Comparison of ENCODE assay signal across 13 mouse cellular contexts in genomic region chr1:132385711-132386110, GRCm38 (mm10). TPM values are rescaled to one million over a fixed set of nuclear protein-coding genes. Genes with fewer than 3 reads are reported as not detected.
DNase-seq lines count a peak whose midpoint lies in the region; ATAC-seq and TF ChIP-seq lines count a peak whose summit lies in the region.
"Had no signal": no experiment of that assay in that cellular context is flagged by ENCODE, and none has a peak within 500 bp of the region (broad histone marks: within the 10 kb centered on the region; RNA-seq: fewer than 3 reads in every experiment).

No protein-coding gene starts in this region.

- no peak overlapping the region; the same call in 1 of the 2 replicates for H3K4me2 ChIP-seq in heart, embryonic 11.5 days
- H3K4me2 ChIP-seq in liver, embryonic 15.5 days: peak overlapping the region; percentile 94
- H3K4me2 ChIP-seq: embryonic facial prominence, embryonic 15.5 days; limb, embryonic 15.5 days had no signal

- H3K4me3 ChIP-seq in heart, adult 2 months: no peak overlapping the region
- no peak overlapping the region for H3K4me3 ChIP-seq in heart, embryonic 11.5 days (ENCODE audit: low read depth, low read length)
- no peak overlapping the region for H3K4me3 ChIP-seq in brown adipose tissue, adult 24 weeks (ENCODE audit: insufficient read depth, low read depth, low read length)
- no peak overlapping the region for H3K4me3 ChIP-seq in cortical plate, adult 2 months (ENCODE audit: insufficient read depth, low read length)
- peak overlapping the region; percentile 72 for H3K4me3 ChIP-seq in liver, embryonic 15.5 days (replicated peaks)
- H3K4me3 ChIP-seq: embryonic facial prominence, embryonic 15.5 days; limb, embryonic 15.5 days had no signal

- no peak for TF ChIP-seq POLR2A in heart, adult 2 months (IDR thresholded peaks at IDR 0.05; ENCODE audit: insufficient read depth, low read depth, low read length)
- no peak for TF ChIP-seq POLR2A in cortical plate, adult 2 months (IDR thresholded peaks at IDR 0.05; ENCODE audit: extremely low read depth, insufficient read depth, low read length)

- intact Hi-C loops in heart, adult 2 months (cut with DNase I): no loop called here

- H3K9me3 ChIP-seq in heart, embryonic 11.5 days (replicated peaks; ENCODE audit: control insufficient read depth, low read length): no peaks in the 10 kb centered on the region
- no peaks in the 10 kb centered on the region for H3K9me3 ChIP-seq in liver, embryonic 15.5 days (replicated peaks)
- H3K9me3 ChIP-seq: embryonic facial prominence, embryonic 15.5 days; limb, embryonic 15.5 days had no signal

- peaks cover 23% of the 10 kb centered on the region for H3K4me1 ChIP-seq in heart, adult 2 months (ENCODE audit: control insufficient read depth, insufficient read depth, low read length)
- peaks cover 45% of the 10 kb centered on the region for H3K4me1 ChIP-seq in heart, embryonic 11.5 days (ENCODE audit: control insufficient read depth, insufficient read depth, low read length)
- peaks cover 18% of the 10 kb centered on the region for H3K4me1 ChIP-seq in brown adipose tissue, adult 24 weeks (ENCODE audit: control insufficient read depth, insufficient read depth, insufficient read length, low read length)
- peaks cover 25% of the 10 kb centered on the region for H3K4me1 ChIP-seq in cortical plate, adult 2 months (ENCODE audit: control insufficient read depth, insufficient read depth, low read length)
- H3K4me1 ChIP-seq in liver, embryonic 15.5 days (replicated peaks): peaks cover 78% of the 10 kb centered on the region

- no peak for ATAC-seq in heart, embryonic 11.5 days (replicated peaks; ENCODE audit: insufficient number of reproducible peaks, low FRiP score, low TSS enrichment)
- ATAC-seq in liver, embryonic 15.5 days (ENCODE audit: insufficient read depth): no peak

- H3K36me3 ChIP-seq in heart, adult 2 months (ENCODE audit: control insufficient read depth, insufficient read depth, low read length): peaks cover 6% of the 10 kb centered on the region
- no peaks in the 10 kb centered on the region for H3K36me3 ChIP-seq in heart, embryonic 11.5 days (ENCODE audit: control insufficient read depth, insufficient read depth, low read length)
- peaks cover 51% of the 10 kb centered on the region for H3K36me3 ChIP-seq in liver, embryonic 15.5 days (replicated peaks)

- TF ChIP-seq CTCF in heart, adult 2 months (IDR thresholded peaks at IDR 0.05): no peak
- no peak for TF ChIP-seq CTCF in cortical plate, adult 2 months (IDR thresholded peaks at IDR 0.05; ENCODE audit: extremely low read depth, insufficient read depth, low read length)

- no peak for TF ChIP-seq EP300 in heart, adult 2 months (IDR thresholded peaks at IDR 0.05; ENCODE audit: insufficient read depth, low read depth, low read length)

- peak overlapping the region; percentile 83 for H3K27ac ChIP-seq in heart, adult 2 months
- H3K27ac ChIP-seq in heart, embryonic 11.5 days (ENCODE audit: low read depth, low read length): no peak overlapping the region
- H3K27ac ChIP-seq in brown adipose tissue, adult 24 weeks (replicated peaks; ENCODE audit: low read depth, low read length): peak overlapping the region; percentile 13; the same call in 1 of the 2 replicates
- peak overlapping the region; percentile 73 for H3K27ac ChIP-seq in cortical plate, adult 2 months (ENCODE audit: insufficient read depth, low read length)
- peak overlapping the region; percentile 60 for H3K27ac ChIP-seq in liver, embryonic 15.5 days (replicated peaks)
- H3K27ac ChIP-seq: embryonic facial prominence, embryonic 15.5 days; limb, embryonic 15.5 days had no signal

- DNase-seq in heart, adult 2 months: no peak
- no peak for DNase-seq in lung, postnatal 4 days
- DNase-seq in left cerebral cortex, adult 11 months (ENCODE audit: low spot score): no peak
- DNase-seq: adrenal gland, adult 8-10 months; kidney, postnatal 10 days; right cerebral cortex, postnatal 25 days; thymus, postnatal 4 days had no signal

- H3K79me2 ChIP-seq in heart, adult 2 months (replicated peaks; ENCODE audit: control insufficient read depth, insufficient read depth, low read length): peaks cover 2% of the 10 kb centered on the region; the same call in 1 of the 2 replicates

- 76% methylated on average over 4 of the region's 4 CpGs for WGBS in heart, adult 2 months
- WGBS in heart, embryonic 11.5 days (ENCODE audit: insufficient replicate concordance): 60% methylated on average over 4 of the region's 4 CpGs
- 69% methylated on average over 4 of the region's 4 CpGs for WGBS in liver, embryonic 15.5 days (ENCODE audit: insufficient replicate concordance)

- no peaks in the 10 kb centered on the region for H3K27me3 ChIP-seq in heart, adult 2 months (ENCODE audit: control insufficient read depth, insufficient read depth, low read length)
- no peaks in the 10 kb centered on the region for H3K27me3 ChIP-seq in heart, embryonic 11.5 days (ENCODE audit: control insufficient read depth, insufficient read depth, low read length)
- 0 out of 2 replicates have a peak, but pooled peaks cover 2% of the 10 kb centered on the region for H3K27me3 ChIP-seq in liver, embryonic 15.5 days
- H3K27me3 ChIP-seq: embryonic facial prominence, embryonic 15.5 days; limb, embryonic 15.5 days had no signal

- no peak overlapping the region for H3K9ac ChIP-seq in heart, adult 2 months (ENCODE audit: low read depth, low read length)
- H3K9ac ChIP-seq in heart, embryonic 11.5 days (ENCODE audit: low read depth, low read length): no peak overlapping the region
- peak overlapping the region; percentile 5; the same call in 1 of the 2 replicates for H3K9ac ChIP-seq in liver, embryonic 15.5 days
- H3K9ac ChIP-seq: embryonic facial prominence, embryonic 15.5 days; limb, embryonic 15.5 days had no signal

RNA-seq across cellular contexts. Expression of gene Tmcc2, which starts 5.4 kb away (rescaled TPM):
- total RNA-seq in heart, adult 2 months (2021): 10 to 100 TPM; 21.9 to 25.4 TPM
- polyA plus RNA-seq in heart, adult 2 months (2012; rRNA removed): 17.5 and 19.4 TPM in 2 replicates
- polyA plus RNA-seq in heart, embryonic 11.5 days (2014; fragmentation: Nextera tagmentation; extraction: Ambion mirVana): 10.4 and 14.6 TPM in 2 replicates
- polyA plus RNA-seq in brown adipose tissue, adult 24 weeks (2012; ENCODE audit: insufficient read depth, insufficient read length, missing spikeins): 2.1 and 2.5 TPM in 2 replicates
- polyA plus RNA-seq in cortical plate, adult 2 months (2012; rRNA removed): 124 and 135 TPM in 2 replicates
- 598 and 710 TPM in 2 replicates for polyA plus RNA-seq in liver, embryonic 15.5 days (2015; fragmentation: Nextera tagmentation; extraction: Ambion mirVana)

RNA-seq across cellular contexts. Expression of gene Dstyk, which starts 31.6 kb away (rescaled TPM):
- total RNA-seq in heart, adult 2 months (2021): 10 to 100 TPM; 14.6 to 16.0 TPM
- polyA plus RNA-seq in heart, adult 2 months (2012; rRNA removed): 8.9 and 24.1 TPM in 2 replicates
- 11.6 and 11.9 TPM in 2 replicates for polyA plus RNA-seq in heart, embryonic 11.5 days (2014; fragmentation: Nextera tagmentation; extraction: Ambion mirVana)
- 5.3 and 7.7 TPM in 2 replicates for polyA plus RNA-seq in brown adipose tissue, adult 24 weeks (2012; ENCODE audit: insufficient read depth, insufficient read length, missing spikeins)
- polyA plus RNA-seq in cortical plate, adult 2 months (2012; rRNA removed): 24.0 TPM in 2 replicates
- polyA plus RNA-seq in liver, embryonic 15.5 days (2015; fragmentation: Nextera tagmentation; extraction: Ambion mirVana): 4.5 and 5.3 TPM in 2 replicates
